Mouse (Mus musculus) CH12.LX (cell line): ENCODE results near the gene Gsdma3. TPM values are rescaled to one million over a fixed set of nuclear protein-coding genes. Genes with fewer than 3 reads are reported as not detected.

ENCODE experiments used
- DNase-seq: peaks from one replicate; pipeline ENCODE4 v3.0.0-alpha.2; 2013; ENCODE audit errors: extremely low read depth
- H3K27ac ChIP-seq: 2 replicates; pipeline ENCODE4 v1.5.1; 2012; ENCODE audit warnings: low read depth, mild to moderate bottlenecking, control low read depth, moderate library complexity; ENCODE audit not compliant: insufficient read depth
- H3K27me3 ChIP-seq: replicated peaks from 2 replicates; pipeline ENCODE3; 2012; ENCODE audit warnings: inconsistent platforms
- H3K36me3 ChIP-seq, 2 experiments: replicated peaks in 1 of 2; 2 replicates each; pipeline versions ENCODE3 to v1.6.1; 2012; ENCODE audit warnings: inconsistent platforms in 1 of 2, low read length in 1 of 2, mild to moderate bottlenecking in 1 of 2, mixed read lengths in 1 of 2, moderate library complexity in 1 of 2; ENCODE audit not compliant: control insufficient read depth in 1 of 2, insufficient read depth in 1 of 2
- H3K4me1 ChIP-seq, 2 experiments: 2 replicates each; pipeline ENCODE4 v1.6.1; 2012; ENCODE audit warnings: inconsistent platforms in 1 of 2, moderate library complexity in 1 of 2; ENCODE audit not compliant: insufficient read depth in 2 of 2, control insufficient read depth in 1 of 2
- H3K4me2 ChIP-seq: 2 replicates; pipeline ENCODE4 v1.6.1; 2012; ENCODE audit warnings: low read depth, mild to moderate bottlenecking, control low read depth; ENCODE audit not compliant: poor library complexity, insufficient read depth, severe bottlenecking
- H3K4me3 ChIP-seq, 3 experiments: fragments of 150-350 bp in 1 of 3; sonication (generic) in 1 of 3; replicated peaks in 1 of 3; 2 replicates each; pipeline versions ENCODE3 to v1.5.1; 2011 to 2012; ENCODE audit warnings: low read depth in 2 of 3, low read length in 2 of 3, mild to moderate bottlenecking in 2 of 3, moderate library complexity in 2 of 3, control low read depth in 1 of 3, improper control_type of control experiment in 1 of 3, inconsistent platforms in 1 of 3, mixed read lengths in 1 of 3; ENCODE audit not compliant: poor library complexity in 1 of 3
- H3K79me2 ChIP-seq: replicated peaks from 2 replicates; pipeline ENCODE4 v1.6.1; 2012; ENCODE audit warnings: mild to moderate bottlenecking, moderate library complexity; ENCODE audit not compliant: control insufficient read depth, poor library complexity, insufficient read depth, severe bottlenecking; ENCODE audit errors: extremely low read depth
- H3K9ac ChIP-seq: 2 replicates; pipeline ENCODE4 v1.6.1; 2012; ENCODE audit warnings: low read depth, mild to moderate bottlenecking, control low read depth, moderate library complexity; ENCODE audit not compliant: insufficient read depth
- H3K9me3 ChIP-seq: replicated peaks from 2 replicates; pipeline ENCODE3; 2012; ENCODE audit warnings: low read length, inconsistent platforms, mixed read lengths
- BHLHE40 ChIP-seq: IDR thresholded peaks from 2 replicates; pipeline ENCODE4 v1.6.1; 2011; ENCODE audit warnings: mild to moderate bottlenecking, low read depth, low read length, improper control_type of control experiment
- CHD1 ChIP-seq: IDR thresholded peaks from 2 replicates; pipeline ENCODE4 v1.6.1; 2012; ENCODE audit warnings: low read depth, low read length, improper control_type of control experiment, inconsistent platforms
- CHD2 ChIP-seq: IDR thresholded peaks from 2 replicates; pipeline ENCODE4 v1.6.1; 2011; ENCODE audit warnings: low read length, improper control_type of control experiment
- E2F4 ChIP-seq: IDR thresholded peaks from 2 replicates; pipeline ENCODE4 v1.6.1; 2011; ENCODE audit warnings: low read depth, low read length, improper control_type of control experiment; ENCODE audit not compliant: insufficient replicate concordance
- ELF1 ChIP-seq: IDR thresholded peaks from 2 replicates; pipeline ENCODE4 v1.6.1; 2014; ENCODE audit warnings: low read depth, mild to moderate bottlenecking, inconsistent platforms, low read length, improper control_type of control experiment
- IRF4 ChIP-seq: IDR thresholded peaks from 2 replicates; pipeline ENCODE4 v1.6.1; 2014; ENCODE audit warnings: low read depth, mild to moderate bottlenecking, inconsistent platforms, low read length, improper control_type of control experiment
- JUN ChIP-seq: IDR thresholded peaks from 2 replicates; pipeline ENCODE4 v1.6.1; 2011; ENCODE audit warnings: low read depth, mild to moderate bottlenecking, low read length, improper control_type of control experiment, moderate library complexity; ENCODE audit not compliant: insufficient read depth
- JUND ChIP-seq: conservative IDR thresholded peaks from 2 replicates; pipeline ENCODE4 v1.6.1; 2011; ENCODE audit warnings: low read depth, low read length, improper control_type of control experiment
- KAT2A ChIP-seq: IDR thresholded peaks from 2 replicates; pipeline ENCODE4 v1.6.1; 2012; ENCODE audit warnings: low read length, improper control_type of control experiment, inconsistent platforms; ENCODE audit not compliant: insufficient replicate concordance
- MAFK ChIP-seq: IDR thresholded peaks from 2 replicates; pipeline ENCODE4 v1.6.1; 2011; ENCODE audit warnings: low read length, improper control_type of control experiment; ENCODE audit not compliant: insufficient replicate concordance
- MAX ChIP-seq: IDR thresholded peaks from 2 replicates; pipeline ENCODE4 v1.6.1; 2011; ENCODE audit warnings: low read length, improper control_type of control experiment
- MAZ ChIP-seq: IDR thresholded peaks from 2 replicates; pipeline ENCODE4 v1.6.1; 2012; ENCODE audit warnings: low read depth, mild to moderate bottlenecking, inconsistent platforms, low read length, improper control_type of control experiment, moderate library complexity
- MEF2A ChIP-seq: IDR thresholded peaks from 2 replicates; pipeline ENCODE4 v1.6.1; 2014; ENCODE audit warnings: low read depth, mild to moderate bottlenecking, inconsistent platforms, low read length, improper control_type of control experiment, borderline replicate concordance
- NELFE ChIP-seq: IDR thresholded peaks from 2 replicates; pipeline ENCODE4 v1.6.1; 2011; ENCODE audit warnings: low read depth, low read length, improper control_type of control experiment
- PAX5 ChIP-seq: IDR thresholded peaks from 2 replicates; pipeline ENCODE4 v1.6.1; 2012; ENCODE audit warnings: low read length, inconsistent platforms, mixed read lengths
- RAD21 ChIP-seq: IDR thresholded peaks from 2 replicates; pipeline ENCODE4 v1.6.1; 2011; ENCODE audit warnings: low read depth, mild to moderate bottlenecking, low read length, improper control_type of control experiment, moderate library complexity
- SMC3 ChIP-seq: IDR thresholded peaks from 2 replicates; pipeline ENCODE4 v1.6.1; 2011; ENCODE audit warnings: low read depth, low read length, improper control_type of control experiment
- TBP ChIP-seq: conservative IDR thresholded peaks from 2 replicates; pipeline ENCODE4 v1.6.1; 2011; ENCODE audit warnings: low read depth, low read length, improper control_type of control experiment
- TCF12 ChIP-seq: IDR thresholded peaks from 2 replicates; pipeline ENCODE4 v1.6.1; 2014; ENCODE audit warnings: low read depth, mild to moderate bottlenecking, inconsistent platforms, low read length, improper control_type of control experiment
- UBTF ChIP-seq: IDR thresholded peaks from 2 replicates; pipeline ENCODE4 v1.6.1; 2012; ENCODE audit warnings: low read depth, mild to moderate bottlenecking, inconsistent platforms, low read length, improper control_type of control experiment, moderate library complexity
- USF1 ChIP-seq: IDR thresholded peaks from 2 replicates; pipeline ENCODE4 v1.6.1; 2014; ENCODE audit warnings: low read depth, mild to moderate bottlenecking, inconsistent platforms, low read length, improper control_type of control experiment
- USF2 ChIP-seq: conservative IDR thresholded peaks from 2 replicates; pipeline ENCODE4 v1.6.1; 2011; ENCODE audit warnings: low read depth, low read length, improper control_type of control experiment
- ZC3H11A ChIP-seq: IDR thresholded peaks from 2 replicates; pipeline ENCODE4 v1.6.1; 2012; ENCODE audit warnings: low read depth, mild to moderate bottlenecking, inconsistent platforms, low read length, improper control_type of control experiment
- ZKSCAN1 ChIP-seq: IDR thresholded peaks from 2 replicates; pipeline ENCODE4 v1.6.1; 2012; ENCODE audit warnings: low read depth, inconsistent platforms, low read length, improper control_type of control experiment, borderline replicate concordance
- ZMIZ1 ChIP-seq: IDR thresholded peaks from 2 replicates; pipeline ENCODE4 v1.6.1; 2012; ENCODE audit warnings: low read depth, mild to moderate bottlenecking, inconsistent platforms, low read length, improper control_type of control experiment
- ZNF384 ChIP-seq: IDR thresholded peaks from 2 replicates; pipeline ENCODE4 v1.6.1; 2012; ENCODE audit warnings: low read depth, low read length, improper control_type of control experiment, inconsistent platforms
- dilution Hi-C: fragments of 300-500 bp; cut with MboI; formaldehyde crosslinking; loops from 2 replicates; pipeline ENCODE4 v1.14.3; 2020; ENCODE audit warnings: low sequenced_read_pairs; ENCODE audit not compliant: extremely low pct_unique_long_range_greater_than_20kb, extremely low pct_ligation_motif_present
- in situ Hi-C: fragments of 300-500 bp; cut with MboI; formaldehyde crosslinking; loops from 3 replicates; pipeline ENCODE4 v1.14.3; 2019; ENCODE audit warnings: low sequenced_read_pairs, low pct_ligation_motif_present, low pct_unique_long_range_greater_than_20kb, mixed read lengths
- polyA plus RNA-seq: library from polyadenylated mRNA; unstranded; fragments of >175 nt; gene quantifications from 2 replicates; pipeline ENCODE4 v1.2.1, GENCODE M21; 2012; ENCODE audit warnings: low read depth; ENCODE audit not compliant: insufficient read length
- total RNA-seq, 2 experiments: library from RNA; depleted of rRNA; stranded (reverse); fragments of 300-350 nt in 1 of 2; fragments of >200 nt in 1 of 2; gene quantifications; 2 replicates each; pipeline ENCODE4 v1.2.3; 2012 to 2014

Gene Gsdma3
- total and polyA plus RNA-seq, 3 experiments, result not detected

DNA sequence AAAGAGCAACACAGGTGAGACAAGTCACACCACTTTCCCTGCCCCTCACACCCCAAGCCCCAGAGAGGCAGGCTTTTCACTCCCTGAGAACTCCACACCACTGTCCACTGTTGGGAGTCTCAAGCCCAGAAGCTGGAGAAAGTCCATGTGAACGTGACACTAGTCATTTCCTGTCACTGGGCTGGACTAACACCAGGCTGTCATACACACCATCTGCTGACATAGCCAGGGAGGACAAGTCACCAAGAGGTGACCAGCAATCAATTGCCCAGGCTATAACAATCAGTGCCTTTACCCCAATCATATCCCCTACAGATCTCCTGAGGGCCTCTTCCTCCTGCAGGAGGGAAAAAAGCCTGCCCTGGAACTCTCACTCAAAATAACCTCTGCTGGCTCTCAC is 42.0 kb upstream of the Gsdma3 start:
- no peak for TF ChIP-seq ZC3H11A
- TF ChIP-seq MAX, result no peak
- TF ChIP-seq TBP, result no peak
- no peak for TF ChIP-seq ELF1
- TF ChIP-seq CHD1, result no peak
- no peak for TF ChIP-seq ZNF384
- TF ChIP-seq UBTF, result no peak
- TF ChIP-seq JUND, result no peak
- TF ChIP-seq KAT2A, result no peak
- TF ChIP-seq ZMIZ1, result no peak
- no peak for TF ChIP-seq TCF12
- no peak for TF ChIP-seq BHLHE40
- no peak for TF ChIP-seq JUN
- no peak for TF ChIP-seq PAX5
- TF ChIP-seq USF1, result no peak
- TF ChIP-seq IRF4, result no peak
- no peak for TF ChIP-seq NELFE
- in situ Hi-C loops, result no loop called here
- Histone ChIP-seq H3K4me2 (no peak overlapping the region), H3K27ac (no peak overlapping the region), H3K36me3 (peaks cover 35 to 56% of the 10 kb centered on the region in 2 experiments), H3K27me3 (peaks cover 2% of the 10 kb centered on the region), H3K4me3 (no peak overlapping the region), H3K79me2 (peaks cover 17% of the 10 kb centered on the region), H3K4me1 (peaks cover 21 to 37% of the 10 kb centered on the region in 2 experiments), H3K9me3 (no peaks in the 10 kb centered on the region), H3K9ac (no peak overlapping the region)
- DNase-seq, result no peak
- dilution Hi-C loops, result no loop called here

GRCm38 (mm10) chr11:98584629-98585177 is 41.5 kb upstream of the Gsdma3 start:
- Histone ChIP-seq H3K9ac (no peak overlapping the region), H3K9me3 (no peaks in the 10 kb centered on the region), H3K36me3 (peaks cover 35 to 54% of the 10 kb centered on the region in 2 experiments), H3K4me1 (peaks cover 21 to 42% of the 10 kb centered on the region in 2 experiments), H3K4me3 (no peak overlapping the region), H3K27ac (no peak overlapping the region), H3K27me3 (peaks cover 7% of the 10 kb centered on the region)
- no peak for TF ChIP-seq JUND
- TF ChIP-seq USF2, result no peak
- no peak for TF ChIP-seq ZMIZ1
- TF ChIP-seq MAX, result no peak
- TF ChIP-seq IRF4, result no peak
- TF ChIP-seq USF1, result no peak
- no peak for TF ChIP-seq ZKSCAN1
- no peak for TF ChIP-seq ELF1
- TF ChIP-seq CHD2, result no peak
- TF ChIP-seq PAX5, result no peak
- no peak for TF ChIP-seq TBP
- no peak for TF ChIP-seq MAZ
- TF ChIP-seq ZNF384, result no peak
- no peak for TF ChIP-seq MEF2A
- TF ChIP-seq BHLHE40, result no peak
- TF ChIP-seq SMC3, result no peak
- no peak for TF ChIP-seq RAD21
- no peak for TF ChIP-seq E2F4
- no peak for TF ChIP-seq MAFK
- TF ChIP-seq, all 38 proteins: peak for 0
- Histone ChIP-seq H3K4me2 (no peak overlapping the region), H3K79me2 (peaks cover 17% of the 10 kb centered on the region)
- in situ Hi-C loops, result loop anchor here (5.0 kb wide), 1 partner anchor 32 kb away; the partner anchor contains the start of gene Zpbp2
- no peak for DNase-seq
- dilution Hi-C loops, result no loop called here
